Mouse (Mus musculus) heart, embryonic 15.5 days (tissue): ENCODE measurements around the gene Rims3. TPM values are rescaled to one million over a fixed set of nuclear protein-coding genes. Genes with fewer than 3 reads are reported as not detected.
A peak's percentile ranks its signal among the peaks of the same experiment; 100 is the strongest.

ENCODE experiments used
- ATAC-seq: fragments of 200-750 bp; cut with Nextera tagmentation; replicated peaks from 2 replicates; pipeline ENCODE4 v1.8.0; 2017; ENCODE audit warnings: low read depth, moderate TSS enrichment; ENCODE audit not compliant: insufficient number of reproducible peaks, insufficient read depth, low FRiP score
- H3K27ac ChIP-seq: fragments of 300-500 bp; sonication (generic); 2 replicates; pipeline ENCODE4 v1.5.1; 2015; ENCODE audit warnings: mild to moderate bottlenecking, inconsistent platforms
- H3K27me3 ChIP-seq: fragments of 300-500 bp; sonication (generic); 2 replicates; pipeline ENCODE4 v1.6.1; 2015; ENCODE audit warnings: inconsistent platforms
- H3K36me3 ChIP-seq: fragments of 300-500 bp; sonication (generic); 2 replicates; pipeline ENCODE4 v1.6.1; 2015; ENCODE audit warnings: mild to moderate bottlenecking, inconsistent platforms
- H3K4me1 ChIP-seq: fragments of 300-500 bp; sonication (generic); replicated peaks from 2 replicates; pipeline ENCODE4 v1.6.1; 2015; ENCODE audit warnings: inconsistent platforms
- H3K4me2 ChIP-seq: fragments of 300-500 bp; sonication (generic); 2 replicates; pipeline ENCODE4 v1.6.1; 2015; ENCODE audit warnings: inconsistent platforms, mild to moderate bottlenecking, moderate library complexity
- H3K4me3 ChIP-seq: fragments of 300-500 bp; sonication (generic); 2 replicates; pipeline ENCODE4 v1.5.1; 2015; ENCODE audit warnings: mild to moderate bottlenecking, inconsistent platforms
- H3K9ac ChIP-seq: fragments of 300-500 bp; sonication (generic); 2 replicates; pipeline ENCODE4 v1.6.1; 2015; ENCODE audit warnings: mild to moderate bottlenecking, inconsistent platforms
- H3K9me3 ChIP-seq: fragments of 300-500 bp; sonication (generic); replicated peaks from 2 replicates; pipeline ENCODE4 v1.6.1; 2016; ENCODE audit warnings: inconsistent platforms
- WGBS: fragments of 180-500 bp; shearing (Covaris S2); methylation state at CpG from one replicate; pipeline ENCODE4 v1.1.7; 2015; ENCODE audit warnings: mixed read lengths; 5-methylcytosine and 5-hydroxymethylcytosine counted together
- microRNA-seq: library from miRNA; unstranded; fragments of <30 nt; microRNA quantifications from one replicate; pipeline ENCODE4, GENCODE M21; 2016
- polyA plus RNA-seq: library from polyadenylated mRNA; unstranded; fragments of >200 nt; fragmentation: Nextera tagmentation; extraction: Ambion mirVana; gene quantifications from 2 replicates; pipeline ENCODE4 v1.2.1, GENCODE M21; 2015

The Rims3 gene
- polyA plus RNA-seq, 1 experiment from 2014 or later: 0.25 TPM

GRCm38 (mm10) chr4:120914501-120914900, 59.9 kb downstream of the Rims3 start:
- Histone ChIP-seq H3K9ac (no peak overlapping the region), H3K27ac (no peak overlapping the region), H3K36me3 (no peaks in the 10 kb centered on the region), H3K9me3 (no peaks in the 10 kb centered on the region), H3K27me3 (0 out of 2 replicates have a peak, but pooled peaks cover 5% of the 10 kb centered on the region), H3K4me1 (no peaks in the 10 kb centered on the region), H3K4me3 (no peak overlapping the region), H3K4me2 (no peak overlapping the region)
- no peak for ATAC-seq
- WGBS: 68% methylated on average over 4 of the region's 4 CpGs

- H3K36me3 ChIP-seq: peaks cover 17% of the 10 kb centered on the region
- H3K4me3 ChIP-seq: no peak overlapping the region
- H3K4me2 ChIP-seq: no peak overlapping the region
- no peak overlapping the region for H3K9ac ChIP-seq
- WGBS: 96% methylated on average over 8 of the region's 8 CpGs
- ATAC-seq: no peak
- peaks cover 12% of the 10 kb centered on the region; the same call in 1 of the 2 replicates for H3K4me1 ChIP-seq
- H3K27ac ChIP-seq: no peak overlapping the region
- no peaks in the 10 kb centered on the region for H3K9me3 ChIP-seq
- no peaks in the 10 kb centered on the region for H3K27me3 ChIP-seq
Observed at GRCm38 (mm10) chr4:120921461-120921860, 66.8 kb downstream of the Rims3 start.

- Histone ChIP-seq H3K4me2 (peak within 1 kb of the TSS; percentile 65), H3K9ac (peak within 1 kb of the TSS; percentile 60), H3K4me1 (peaks cover 12% of the 10 kb centered on the region; the same call in 1 of the 2 replicates), H3K4me3 (peak within 1 kb of the TSS; percentile 62), H3K9me3 (no peaks in the 10 kb centered on the region), H3K27ac (peak within 1 kb of the TSS; percentile 87), H3K36me3 (peaks cover 17% of the 10 kb centered on the region), H3K27me3 (no peaks in the 10 kb centered on the region)
- WGBS: under 1% methylated on average over 33 of the region's 33 CpGs
- peak; percentile 97 for ATAC-seq
Observed at GRCm38 (mm10) chr4:120924554-120925299, 70.1 kb downstream of the Rims3 start, which contains the start of gene Exo5. TSS of gene Exo5 (minus strand) at chr4:120925017.

GRCm38 (mm10) chr4:120925386-120925785, 70.8 kb downstream of the Rims3 start:
- Histone ChIP-seq H3K9ac (peak overlapping the region; percentile 60), H3K4me2 (peak overlapping the region; percentile 65), H3K27me3 (no peaks in the 10 kb centered on the region), H3K36me3 (peaks cover 19% of the 10 kb centered on the region), H3K4me1 (peaks cover 12% of the 10 kb centered on the region; the same call in 1 of the 2 replicates), H3K27ac (peak overlapping the region; percentile 87), H3K4me3 (peak overlapping the region; percentile 62), H3K9me3 (no peaks in the 10 kb centered on the region)
- ATAC-seq: 0 out of 2 replicates have a peak, but pooled peaks have one; percentile 55
- 17% methylated on average over 3 of the region's 3 CpGs for WGBS

GRCm38 (mm10) chr4:120928686-120929085, 74.1 kb downstream of the Rims3 start:
- Histone ChIP-seq H3K9me3 (no peaks in the 10 kb centered on the region; the same call in 1 of the 2 replicates), H3K4me3 (no peak overlapping the region), H3K27me3 (no peaks in the 10 kb centered on the region), H3K4me1 (peaks cover 6% of the 10 kb centered on the region; the same call in 1 of the 2 replicates), H3K36me3 (peaks cover 21% of the 10 kb centered on the region), H3K4me2 (no peak overlapping the region), H3K27ac (no peak overlapping the region), H3K9ac (no peak overlapping the region)
- 70% methylated on average over 3 of the region's 3 CpGs for WGBS
- no peak for ATAC-seq

- H3K9ac ChIP-seq: no peak overlapping the region
- ATAC-seq: no peak
- H3K27me3 ChIP-seq: no peaks in the 10 kb centered on the region
- no peak overlapping the region for H3K4me2 ChIP-seq
- no peaks in the 10 kb centered on the region; the same call in 1 of the 2 replicates for H3K9me3 ChIP-seq
- 94% methylated on average over 18 of the region's 18 CpGs for WGBS
- peaks cover 30% of the 10 kb centered on the region for H3K36me3 ChIP-seq
- no peaks in the 10 kb centered on the region for H3K4me1 ChIP-seq
- no peak overlapping the region for H3K4me3 ChIP-seq
- no peak overlapping the region for H3K27ac ChIP-seq
Observed at GRCm38 (mm10) chr4:120930736-120931135, 76.1 kb downstream of the Rims3 start.

- WGBS: 60% methylated on average over 3 of the region's 3 CpGs
- Histone ChIP-seq H3K27me3 (no peaks in the 10 kb centered on the region), H3K27ac (no peak overlapping the region), H3K36me3 (peaks cover 30% of the 10 kb centered on the region), H3K4me1 (no peaks in the 10 kb centered on the region), H3K9ac (no peak overlapping the region), H3K9me3 (no peaks in the 10 kb centered on the region; the same call in 1 of the 2 replicates), H3K4me3 (no peak overlapping the region), H3K4me2 (no peak overlapping the region)
- ATAC-seq: no peak
Observed at GRCm38 (mm10) chr4:120935006-120935405, 80.4 kb downstream of the Rims3 start.

Small RNA genes lying within 50 kb of the gene (microRNA-seq; reads per million reads assigned to microRNA genes)
- gene Gm23936: not detected

Other genes with a start within 250 kb of the Rims3 start
- 21.5 and 26.4 TPM in 2 replicates for gene Cited4, start 188.2 kb upstream of the Rims3 start, polyA plus RNA-seq
- 0.64 and 0.99 TPM in 2 replicates for gene Kcnq4, start 106.2 kb upstream of the Rims3 start, polyA plus RNA-seq
- gene Nfyc, start 23.2 kb upstream of the Rims3 start, polyA plus RNA-seq: 87.5 and 97.3 TPM in 2 replicates
- gene Exo5, start 70.2 kb downstream of the Rims3 start, polyA plus RNA-seq: 9.4 and 13.8 TPM in 2 replicates
- gene Zfp69, start 96.9 kb downstream of the Rims3 start, polyA plus RNA-seq: 10.7 and 11.2 TPM in 2 replicates
- 10.0 and 12.8 TPM in 2 replicates for gene Smap2, start 162.4 kb downstream of the Rims3 start, polyA plus RNA-seq
- 9.7 and 20.3 TPM in 2 replicates for gene Col9a2, start 184.6 kb downstream of the Rims3 start, polyA plus RNA-seq
- 22.2 and 25.5 TPM in 2 replicates for gene Zmpste24, start 243.4 kb downstream of the Rims3 start, polyA plus RNA-seq